24 mouse cellular contexts compared by ENCODE assay signal in the genomic region with DNA sequence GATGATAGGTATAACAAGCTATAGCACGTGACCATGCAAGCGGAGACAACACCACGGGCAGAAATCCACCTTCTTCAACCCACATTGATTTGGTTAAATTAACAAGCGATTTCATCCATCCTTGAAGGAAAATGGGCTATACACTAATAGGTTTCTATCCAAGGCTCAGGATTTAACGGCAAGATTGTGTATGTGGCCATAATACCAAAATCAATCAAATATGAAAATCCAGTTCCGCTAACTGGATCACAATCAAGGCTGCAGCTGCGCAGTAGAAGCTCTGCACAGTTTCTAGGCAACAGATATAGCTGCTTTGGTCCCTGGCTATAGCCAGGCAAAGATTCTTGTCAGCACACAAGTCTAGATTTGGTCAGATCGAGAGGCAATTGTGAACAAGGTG. TPM values are rescaled to one million over a fixed set of nuclear protein-coding genes. Genes with fewer than 3 reads are reported as not detected.
DNase-seq lines count a peak whose midpoint lies in the region; TF ChIP-seq lines count a peak whose summit lies in the region.
"Had no signal": no experiment of that assay in that cellular context is flagged by ENCODE, and none has a peak within 500 bp of the region (broad histone marks: within the 10 kb centered on the region; RNA-seq: fewer than 3 reads in every experiment).

A gene (plus strand): TSS at position 301 of the 400 bp plus-strand sequence.

- DNase-seq in layer of hippocampus, adult 2 months (ENCODE audit: low spot score in 2 of 2), result peak in 1 of 2 experiments; percentile 7
- DNase-seq in layer of hippocampus, postnatal 36 days, result no peak
- no peak for DNase-seq in left cerebral cortex, adult 2 months (ENCODE audit: extremely low spot score in 1 of 2, low spot score in 2 of 2)
- no peak for DNase-seq in left cerebral cortex, postnatal 4 days
- DNase-seq in brain, adult 2 months (ENCODE audit: low read depth, low spot score), result peak; percentile 42
- no peak for DNase-seq in cerebellum, postnatal 10 days
- DNase-seq: adrenal gland, adult 2 months; adrenal gland, postnatal 10 days; adrenal gland, postnatal 25 days; cerebellum, adult 11-12 months; cerebellum, adult 2 months; cerebellum, adult 9-10 months; cerebellum, postnatal 14 days; cerebellum, postnatal 36 days; embryo, embryonic 11 days had no signal

- peak within 1 kb of the TSS; percentile 79 for H3K27ac ChIP-seq in layer of hippocampus, adult 2 months
- no peak within 1 kb of the TSS for H3K27ac ChIP-seq in left cerebral cortex, adult 2 months
- H3K27ac ChIP-seq: embryonic facial prominence, embryonic 13.5 days; embryonic facial prominence, embryonic 15.5 days; forebrain, embryonic 10.5 days; forebrain, embryonic 12.5 days had no signal

- H3K4me3 ChIP-seq in layer of hippocampus, adult 2 months, result peak within 1 kb of the TSS; percentile 28
- H3K4me3 ChIP-seq in left cerebral cortex, adult 2 months, result 0 out of 2 replicates have a peak within 1 kb of the TSS, but pooled peaks have one; percentile 11
- H3K4me3 ChIP-seq: embryonic facial prominence, embryonic 13.5 days; embryonic facial prominence, embryonic 15.5 days; erythroblast, embryonic 14.5 days; forebrain, embryonic 10.5 days; forebrain, embryonic 12.5 days had no signal

- no peak for TF ChIP-seq CTCF in layer of hippocampus, adult 2 months (conservative IDR thresholded peaks at IDR 0.05)
- no peak for TF ChIP-seq CTCF in left cerebral cortex, adult 2 months (IDR thresholded peaks at IDR 0.05)

- intact Hi-C loops in left cerebral cortex, adult 2 months (cut with DNase I), result no loop called here
- intact Hi-C loops in left cerebral cortex, postnatal 4 days (cut with DNase I), result no loop called here

RNA-seq across cellular contexts. Expression of the gene that starts here (rescaled TPM):
- not detected for total RNA-seq in layer of hippocampus, adult 2 months (2021)
- not detected for total RNA-seq in layer of hippocampus, postnatal 36 days (2021)
- not detected for total RNA-seq in left cerebral cortex, adult 2 months (2021)
- not detected for total RNA-seq in left cerebral cortex, postnatal 4 days (2021)
- total RNA-seq: adrenal gland, adult 2 months; adrenal gland, postnatal 10 days; adrenal gland, postnatal 25 days; adrenal gland, postnatal 4 days; common myeloid progenitor, adult 5-6 weeks; ES-E14; MEL had no signal
